Mouse (Mus musculus) urinary bladder, postnatal 25 days (tissue): Measurements from ENCODE around the gene Ctsz.

Source experiments
- DNase-seq: peaks from one replicate; pipeline ENCODE4 v3.0.0; 2022; ENCODE audit warnings: low spot score

The Ctsz gene

DNA sequence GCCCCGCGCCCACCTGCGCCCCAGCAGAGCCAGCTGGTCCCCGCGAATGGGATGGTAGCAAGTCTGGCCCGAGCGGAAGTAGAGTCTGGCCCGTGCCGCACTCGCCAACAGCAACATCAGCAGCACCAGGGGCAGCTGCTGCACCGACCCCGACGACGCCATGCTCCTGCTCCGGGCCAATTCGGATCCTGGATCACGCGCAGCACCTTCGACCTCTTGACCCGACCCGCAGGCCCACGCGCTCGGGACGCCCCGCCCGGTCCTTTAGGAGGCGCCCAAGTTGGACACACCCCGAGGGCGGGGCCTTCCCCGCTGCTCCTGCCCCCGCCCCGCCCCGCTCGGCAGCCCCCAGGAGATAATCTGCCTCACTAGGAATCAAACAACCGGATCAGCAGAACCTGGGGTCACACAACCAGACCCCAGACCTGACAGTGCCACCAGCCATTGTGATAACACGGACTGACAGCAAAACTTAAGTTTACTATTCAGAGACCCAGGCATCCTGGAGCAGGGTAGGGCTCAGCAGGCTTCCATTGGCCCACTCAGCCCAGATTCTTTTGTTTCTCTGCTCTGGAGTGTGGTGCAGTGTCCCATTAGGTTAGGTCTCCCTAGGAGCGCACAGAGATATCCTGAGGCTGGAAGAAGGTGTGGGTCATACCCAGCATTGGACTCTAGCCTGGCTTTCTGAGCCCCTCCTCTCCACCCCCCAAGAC, at the start of gene Ctsz:
TSS of gene Ctsz (minus strand) at position 303 of the 713 bp plus-strand sequence.
- peak; percentile 69 for DNase-seq

GRCm38 (mm10) chr2:174487005-174487404, 48.2 kb upstream of the Ctsz start:
- no peak for DNase-seq

DNA sequence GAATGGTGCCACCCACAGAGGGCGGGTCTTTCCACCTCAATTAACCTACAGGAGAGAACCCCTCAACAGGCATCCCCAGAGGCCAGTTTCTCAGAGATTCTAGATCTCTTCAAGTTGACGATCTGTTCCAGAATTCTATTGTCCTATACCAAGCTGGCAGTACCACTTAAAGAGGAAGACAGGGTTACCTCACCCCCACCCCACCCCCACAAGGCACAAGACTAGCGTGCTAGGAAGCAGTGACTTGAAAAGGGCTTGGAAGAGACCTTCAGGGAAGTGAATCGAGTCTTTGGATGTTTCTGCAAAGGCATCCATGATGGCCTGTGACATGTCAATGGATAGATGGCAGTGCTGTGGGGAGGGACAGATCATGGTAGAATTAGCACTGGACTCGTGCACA, 39.9 kb upstream of the Ctsz start:
- DNase-seq = no peak

DNA sequence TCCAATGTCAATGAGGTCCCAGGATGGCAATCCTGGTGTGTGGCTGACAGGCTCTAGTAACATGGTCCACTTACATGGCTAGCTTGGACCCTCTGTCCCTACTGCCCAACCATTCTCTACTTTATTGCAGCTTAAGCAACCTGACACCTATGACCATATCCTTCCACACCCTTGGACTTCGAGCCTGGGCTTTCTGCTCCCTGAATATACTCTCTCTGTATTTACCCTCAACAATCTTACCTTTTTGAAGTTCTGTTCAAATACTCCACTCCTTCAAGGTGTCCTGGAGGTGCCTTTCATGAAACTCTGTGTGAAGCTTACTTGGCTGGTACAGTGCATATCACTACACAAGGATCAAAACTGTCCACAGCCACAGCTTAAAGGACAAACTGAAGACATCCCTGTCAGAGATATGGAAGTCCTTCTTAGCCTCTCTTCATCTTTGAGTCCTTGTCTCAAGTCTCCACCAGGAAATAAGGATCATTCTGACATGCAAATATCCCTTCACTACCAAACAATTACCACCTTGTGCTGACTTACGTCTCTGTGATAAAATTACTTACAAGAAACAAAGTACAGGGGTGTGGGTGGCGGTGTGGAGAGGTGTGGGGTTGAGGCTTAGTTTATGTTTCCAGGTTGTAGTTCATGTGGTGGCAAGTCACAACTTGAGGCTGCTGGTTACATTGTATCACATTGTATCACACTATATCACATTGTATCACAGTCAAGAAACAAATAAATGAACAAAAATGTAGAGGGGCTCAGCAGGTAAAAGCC, 38.9 kb upstream of the Ctsz start:
- DNase-seq = no peak

DNA sequence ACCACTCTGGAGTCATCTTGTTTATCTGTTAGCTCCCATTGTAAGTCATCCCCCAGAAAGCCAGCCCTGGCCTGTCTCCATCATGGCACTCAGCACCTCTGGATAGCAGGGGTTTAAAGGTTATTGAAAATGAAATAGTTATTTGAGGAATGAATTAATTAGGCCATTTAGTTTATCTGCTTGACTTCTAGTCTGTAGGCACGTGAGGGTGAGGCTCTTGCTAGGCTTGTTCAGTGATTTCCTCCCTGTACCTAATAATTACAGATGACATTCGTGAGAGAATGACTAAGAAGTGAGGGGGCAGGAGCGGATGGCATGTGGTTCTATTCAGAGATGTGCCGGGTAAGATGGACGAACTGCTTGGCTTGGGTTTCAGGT, 34.7 kb upstream of the Ctsz start:
- no peak for DNase-seq

DNA sequence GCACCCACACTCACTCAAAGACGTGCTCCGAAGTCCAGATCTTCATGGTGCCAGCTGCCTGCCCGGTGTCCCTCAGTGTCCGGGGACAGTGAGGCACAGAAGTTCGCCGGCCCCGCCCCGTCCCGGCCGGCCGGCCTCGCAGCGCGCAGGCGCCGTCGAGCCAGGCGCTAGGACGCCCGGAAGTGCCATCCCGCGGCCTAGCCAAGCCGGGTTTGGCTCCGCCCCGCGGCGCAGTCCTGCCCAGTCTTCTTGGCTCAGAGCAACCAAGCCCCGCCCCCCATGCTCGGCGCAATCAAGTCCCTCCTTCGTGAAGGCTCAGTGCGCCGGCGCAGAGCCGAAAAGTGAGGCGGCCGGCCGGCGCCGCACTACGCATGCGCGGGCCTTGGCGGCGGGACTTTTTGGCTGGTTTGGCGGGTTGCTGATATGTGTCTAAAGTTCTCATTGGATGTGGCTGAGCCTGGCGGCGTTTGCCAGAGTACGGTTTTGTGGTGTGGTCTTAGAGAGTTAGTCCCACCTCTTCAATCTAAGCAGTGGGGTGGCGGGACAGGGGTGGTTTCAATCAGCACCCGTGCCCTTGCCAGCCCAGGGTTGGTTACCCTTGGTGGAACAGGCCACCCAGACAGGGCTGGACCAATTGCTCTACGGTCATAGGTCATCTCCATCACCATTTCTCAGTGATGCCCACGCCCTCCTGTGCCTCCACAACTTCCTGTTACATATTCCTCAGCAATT, 34.1 kb upstream of the Ctsz start, which contains the start of gene Prelid3b:
TSS of gene Prelid3b (minus strand) at position 264 of the 732 bp plus-strand sequence.
- DNase-seq = peak; percentile 100

GRCm38 (mm10) chr2:174472407-174472806, 33.6 kb upstream of the Ctsz start:
- DNase-seq = peak; percentile 13

- no peak for DNase-seq
Measured at GRCm38 (mm10) chr2:174470786-174471405, 32.1 kb upstream of the Ctsz start.

DNA sequence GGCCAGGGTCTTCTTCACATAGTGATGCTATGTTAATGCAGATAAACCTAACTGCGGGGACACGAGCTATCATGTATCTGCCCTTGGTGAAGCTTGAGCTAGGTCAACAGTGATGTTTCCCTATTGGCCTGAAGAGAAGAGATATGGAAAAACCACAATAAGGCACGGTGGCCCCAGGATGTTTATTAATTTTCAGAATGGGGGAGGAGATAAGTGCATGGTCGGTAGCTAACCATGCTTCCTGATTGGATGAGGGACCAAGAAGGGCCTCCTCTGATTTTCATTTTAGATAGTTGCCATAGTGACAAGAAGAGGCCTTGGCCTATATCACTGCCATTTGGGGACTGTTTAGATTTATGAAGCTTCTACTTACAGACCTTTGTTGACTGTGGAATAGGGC, 31.5 kb upstream of the Ctsz start:
- DNase-seq = no peak

DNA sequence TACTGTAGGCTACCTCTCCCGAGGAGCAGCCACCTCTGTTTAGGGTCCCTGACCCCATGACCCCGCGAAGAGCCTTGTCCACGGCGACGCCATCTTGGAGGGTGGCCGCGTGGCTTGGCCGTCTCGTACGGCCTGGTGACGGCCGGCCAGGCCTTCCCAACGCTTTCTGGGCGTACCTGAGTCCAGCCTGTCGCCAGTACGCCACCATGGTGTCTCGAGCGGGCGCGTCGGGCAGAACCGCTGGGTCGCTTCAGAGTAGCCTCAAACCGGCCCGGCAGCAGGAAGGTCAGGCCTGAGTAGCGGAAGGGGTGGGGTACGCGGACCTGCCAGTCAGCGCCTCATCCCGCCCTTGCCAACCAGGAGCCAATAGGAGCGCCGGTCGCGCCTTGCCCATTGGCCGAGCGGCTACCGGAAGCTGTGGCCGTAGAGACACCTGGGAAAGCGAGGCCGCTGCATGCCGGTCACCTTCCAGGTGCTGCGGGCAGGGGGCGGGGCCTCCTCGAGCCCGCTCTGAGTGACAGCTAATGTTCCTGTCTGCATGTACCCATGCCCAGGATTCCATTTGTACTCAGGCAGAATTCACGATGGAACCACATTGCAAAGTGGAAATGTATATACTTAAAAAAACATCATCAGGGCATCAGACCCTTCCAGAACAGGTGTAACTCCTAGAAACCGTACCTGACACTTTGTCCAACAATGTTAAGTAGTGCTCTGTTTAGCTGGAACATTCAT, 25.1 kb upstream of the Ctsz start, which contains the start of gene Atp5e:
TSS of gene Atp5e (minus strand) at position 317 of the 735 bp plus-strand sequence.
- DNase-seq = peak; percentile 92

DNA sequence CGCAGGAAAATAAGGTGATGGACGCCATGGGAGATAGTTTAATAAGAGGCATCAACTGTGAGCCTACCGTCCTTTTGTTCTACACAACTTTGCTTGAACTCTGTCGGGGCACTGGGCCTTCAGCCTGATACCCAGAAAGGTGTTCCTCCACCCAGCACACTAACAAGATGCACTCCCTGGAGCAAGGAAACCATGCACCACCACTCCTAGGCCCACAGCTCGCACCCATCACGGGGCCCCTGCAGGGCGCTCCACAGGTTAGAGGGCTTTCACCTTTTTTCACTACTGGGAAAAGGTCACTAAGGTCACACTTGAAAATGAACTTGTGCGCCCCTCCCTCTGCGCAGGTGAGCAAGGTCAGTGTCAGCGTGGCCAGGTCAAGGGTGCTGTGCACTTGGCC, 24.5 kb upstream of the Ctsz start:
- peak; percentile 15 for DNase-seq

- no peak for DNase-seq
Measured at GRCm38 (mm10) chr2:174459365-174459764, 20.5 kb upstream of the Ctsz start.

DNA sequence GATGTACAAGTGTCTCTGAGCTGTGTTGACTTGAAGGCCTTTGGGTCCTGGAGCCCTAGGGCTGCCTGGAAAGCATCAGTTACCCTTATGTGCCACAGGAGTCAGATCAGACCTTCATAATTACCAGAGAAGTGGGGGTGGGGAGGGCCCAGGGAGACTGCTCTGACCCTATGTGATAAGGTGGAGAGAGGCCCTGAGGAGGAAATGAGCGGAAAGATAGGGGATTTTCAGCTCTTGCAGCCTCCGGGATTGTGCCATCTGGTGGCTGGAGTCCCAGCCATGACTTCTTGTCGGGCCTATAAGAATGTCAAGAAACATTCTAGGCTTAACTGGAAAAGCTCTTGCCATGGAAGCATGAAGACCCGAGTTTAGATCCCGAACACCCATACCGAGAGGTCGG, 14.8 kb upstream of the Ctsz start:
- DNase-seq = no peak

DNA sequence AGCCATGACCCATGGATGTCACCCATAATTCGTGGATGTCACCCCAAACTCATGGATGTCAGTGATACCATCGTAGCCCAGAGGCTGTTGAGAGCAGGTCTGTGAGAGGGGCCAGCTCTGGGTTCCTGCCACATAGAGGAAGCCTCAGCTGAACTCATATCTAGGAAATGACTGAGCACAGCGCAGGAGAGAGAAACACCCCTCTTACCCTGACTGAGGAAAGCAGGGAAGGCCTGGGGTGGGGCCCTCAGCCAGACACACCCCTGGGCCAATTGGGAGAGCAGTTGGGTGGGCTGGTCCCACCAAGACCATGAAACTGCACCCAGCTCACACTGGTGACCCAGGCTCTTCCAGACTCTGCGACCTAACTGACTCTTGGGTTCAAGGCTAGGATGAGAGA, 11.5 kb upstream of the Ctsz start, which contains the start of gene Tubb1:
TSS of gene Tubb1 (plus strand) at position 343 of the 400 bp plus-strand sequence.
- DNase-seq = no peak

- DNase-seq = no peak
Measured at GRCm38 (mm10) chr2:174448405-174448804, 9.6 kb upstream of the Ctsz start.

GRCm38 (mm10) chr2:174446905-174447304, 8.1 kb upstream of the Ctsz start:
- no peak for DNase-seq

GRCm38 (mm10) chr2:174446492-174446891, 7.7 kb upstream of the Ctsz start:
- DNase-seq = no peak

DNA sequence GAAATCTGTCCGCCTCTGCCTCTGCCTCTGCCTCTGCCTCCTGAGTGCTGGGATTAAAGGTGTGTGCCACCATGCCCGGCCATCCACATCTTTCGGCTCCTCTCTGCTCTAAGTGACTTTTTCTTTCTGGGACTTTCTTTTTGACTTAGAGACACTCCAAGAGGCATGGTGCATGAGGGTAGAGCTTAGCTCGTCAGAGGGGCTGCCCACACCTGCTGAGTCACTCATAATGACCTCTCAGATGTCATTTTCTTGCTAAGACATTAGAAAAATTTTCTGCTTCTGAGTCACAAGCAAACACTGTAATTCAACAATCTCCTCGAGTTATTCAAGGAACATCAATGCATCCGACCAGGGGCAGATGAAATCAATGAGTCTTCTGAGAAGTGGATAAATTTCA, 6.2 kb upstream of the Ctsz start:
- DNase-seq = no peak

DNA sequence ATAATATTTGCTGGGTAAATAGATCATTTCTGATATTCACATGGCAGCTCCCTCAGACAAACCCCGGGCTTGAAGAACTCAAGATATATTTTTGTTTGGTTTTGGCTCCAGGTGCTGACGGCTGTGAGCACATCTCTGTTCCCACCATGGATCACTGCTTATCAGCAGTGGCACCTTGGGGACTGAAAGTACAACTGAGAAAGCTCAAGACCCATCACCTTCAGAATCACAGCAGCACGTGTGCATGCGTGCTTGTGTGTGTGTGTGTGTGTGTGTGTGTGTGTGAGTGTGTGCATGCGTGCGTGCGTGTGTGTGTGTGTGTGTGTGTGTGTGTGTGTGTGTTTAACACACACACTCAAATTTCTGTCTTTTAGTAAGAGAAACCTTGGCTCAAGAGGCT, 5.5 kb upstream of the Ctsz start:
- no peak for DNase-seq

DNA sequence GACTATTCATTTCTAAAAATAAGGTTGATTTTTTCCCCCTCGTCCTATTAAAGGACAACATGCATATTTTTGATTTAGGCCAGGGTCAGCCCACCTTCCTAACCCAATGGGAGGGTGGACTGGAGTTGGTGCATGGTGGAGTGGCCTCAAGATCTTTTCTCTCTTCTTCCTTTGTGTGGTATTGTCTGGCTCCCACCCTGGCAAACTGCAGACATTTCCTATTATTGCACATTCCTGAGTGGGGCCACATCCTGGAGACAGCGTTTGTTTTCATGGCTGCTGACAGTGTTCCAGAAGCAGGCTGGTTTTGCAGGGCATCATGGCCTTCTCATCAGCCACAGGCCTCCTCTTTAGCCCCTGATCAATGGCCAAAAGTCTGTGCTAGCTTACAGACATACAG, 4.2 kb upstream of the Ctsz start:
- DNase-seq = no peak

GRCm38 (mm10) chr2:174442460-174442859, 3.6 kb upstream of the Ctsz start:
- DNase-seq = no peak
